Mouse (Mus musculus): ENCODE measurements around the gene Mon1a. TPM values are rescaled to one million over a fixed set of nuclear protein-coding genes. Genes with fewer than 3 reads are reported as not detected.

Gene Mon1a
- polyA plus RNA-seq, 1 experiment = 6.4 TPM

DNA sequence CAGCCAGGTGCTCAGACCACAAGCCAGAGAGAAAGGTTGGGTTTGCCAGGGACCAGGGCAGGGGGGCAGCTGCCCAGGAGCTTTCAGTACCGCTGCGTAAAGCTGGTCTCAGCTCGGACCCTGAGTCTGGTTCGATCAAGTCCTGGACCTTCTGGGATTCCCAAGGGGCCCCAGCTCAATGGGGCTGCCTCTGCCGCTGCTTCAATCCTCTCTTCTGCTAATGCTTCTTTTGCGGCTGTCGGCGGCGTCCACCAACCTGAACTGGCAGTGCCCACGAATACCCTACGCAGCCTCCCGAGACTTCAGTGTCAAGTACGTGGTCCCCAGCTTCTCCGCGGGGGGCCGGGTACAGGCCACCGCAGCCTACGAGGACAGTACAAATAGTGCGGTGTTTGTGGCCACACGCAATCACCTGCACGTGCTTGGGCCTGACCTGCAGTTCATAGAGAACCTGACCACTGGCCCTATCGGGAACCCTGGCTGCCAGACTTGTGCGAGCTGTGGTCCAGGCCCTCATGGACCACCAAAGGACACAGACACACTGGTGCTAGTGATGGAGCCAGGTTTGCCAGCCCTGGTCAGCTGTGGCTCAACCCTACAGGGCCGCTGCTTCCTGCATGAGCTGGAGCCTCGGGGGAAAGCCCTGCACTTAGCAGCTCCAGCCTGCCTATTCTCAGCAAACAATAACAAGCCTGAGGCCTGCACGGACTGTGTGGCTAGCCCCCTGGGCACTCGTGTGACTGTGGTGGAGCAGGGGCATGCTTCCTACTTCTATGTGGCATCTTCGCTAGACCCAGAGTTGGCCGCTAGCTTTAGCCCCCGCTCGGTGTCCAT, 19.2 kb downstream of the Mon1a start:
- H3K27ac ChIP-seq (ENCODE audit: insufficient read depth, low read length) = no peak overlapping the region
- H3K4me1 ChIP-seq (ENCODE audit: control insufficient read depth, insufficient read depth, low read length) = no peaks in the 10 kb centered on the region
- TF ChIP-seq CTCF (IDR thresholded peaks at IDR 0.05; ENCODE audit: borderline replicate concordance, insufficient read depth, low read length) (no peak), POLR2A (IDR thresholded peaks at IDR 0.05; ENCODE audit: low read depth, low read length) (no peak)
- H3K4me3 ChIP-seq (ENCODE audit: insufficient read depth, low read length) = no peak overlapping the region

DNA sequence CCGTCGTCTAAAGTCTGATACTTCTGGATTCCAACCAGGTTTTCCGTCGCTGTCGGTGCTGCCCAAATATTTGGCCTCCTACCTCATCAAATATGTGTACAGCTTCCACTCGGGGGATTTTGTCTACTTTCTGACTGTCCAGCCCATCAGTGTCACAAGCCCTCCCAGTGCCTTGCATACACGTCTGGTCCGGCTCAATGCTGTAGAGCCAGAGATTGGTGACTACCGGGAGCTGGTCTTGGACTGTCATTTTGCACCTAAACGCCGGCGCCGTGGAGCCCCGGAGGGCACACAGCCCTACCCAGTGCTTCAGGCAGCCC, 19.8 kb downstream of the Mon1a start:
- Histone ChIP-seq H3K4me3 (ENCODE audit: insufficient read depth, low read length) (no peak overlapping the region), H3K4me1 (ENCODE audit: control insufficient read depth, insufficient read depth, low read length) (no peaks in the 10 kb centered on the region), H3K27ac (ENCODE audit: insufficient read depth, low read length) (no peak overlapping the region)
- TF ChIP-seq CTCF (IDR thresholded peaks at IDR 0.05; ENCODE audit: borderline replicate concordance, insufficient read depth, low read length) = no peak
- TF ChIP-seq POLR2A (IDR thresholded peaks at IDR 0.05; ENCODE audit: low read depth, low read length) = no peak

DNA sequence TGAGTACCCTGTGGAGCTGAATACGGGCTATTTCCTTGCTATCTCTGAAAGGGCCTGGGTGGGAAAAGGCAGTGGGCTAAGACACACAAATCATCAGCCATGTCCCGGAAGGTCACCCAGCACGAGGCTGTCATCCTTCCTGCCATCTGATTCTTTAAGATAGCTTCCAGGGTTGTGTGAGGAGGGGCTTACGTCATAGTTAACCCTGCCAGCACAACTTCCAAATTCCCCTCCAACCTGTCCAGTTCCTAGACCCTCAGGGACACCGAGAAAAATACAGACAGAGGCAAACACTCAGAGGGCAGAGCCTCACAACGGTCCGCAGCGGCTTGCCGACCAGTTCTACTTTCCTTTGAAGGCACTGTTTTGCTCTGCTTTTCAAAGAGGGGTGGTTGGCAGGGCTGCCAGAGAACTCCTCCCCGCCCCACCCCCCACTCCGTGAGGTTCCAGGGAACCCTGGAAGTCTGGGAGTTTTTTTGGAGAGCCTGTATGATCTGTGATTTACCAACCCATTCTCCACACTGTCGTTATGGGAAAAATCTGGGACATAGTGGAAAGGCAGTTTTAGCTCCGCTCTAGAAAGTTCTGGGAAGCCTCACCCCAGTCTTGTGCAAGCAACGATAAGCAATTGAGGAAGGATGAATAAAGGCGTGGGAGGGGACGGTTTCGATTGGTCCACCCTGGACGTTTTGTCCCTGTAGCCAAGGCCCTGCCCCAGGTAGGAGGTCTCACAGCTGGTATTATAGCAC, 20.6 kb downstream of the Mon1a start:
- no peak overlapping the region for H3K4me3 ChIP-seq (ENCODE audit: insufficient read depth, low read length)
- H3K27ac ChIP-seq (ENCODE audit: insufficient read depth, low read length) = no peak overlapping the region
- TF ChIP-seq POLR2A (IDR thresholded peaks at IDR 0.05; ENCODE audit: low read depth, low read length) (no peak), CTCF (IDR thresholded peaks at IDR 0.05; ENCODE audit: borderline replicate concordance, insufficient read depth, low read length) (no peak)
- no peaks in the 10 kb centered on the region for H3K4me1 ChIP-seq (ENCODE audit: control insufficient read depth, insufficient read depth, low read length)

DNA sequence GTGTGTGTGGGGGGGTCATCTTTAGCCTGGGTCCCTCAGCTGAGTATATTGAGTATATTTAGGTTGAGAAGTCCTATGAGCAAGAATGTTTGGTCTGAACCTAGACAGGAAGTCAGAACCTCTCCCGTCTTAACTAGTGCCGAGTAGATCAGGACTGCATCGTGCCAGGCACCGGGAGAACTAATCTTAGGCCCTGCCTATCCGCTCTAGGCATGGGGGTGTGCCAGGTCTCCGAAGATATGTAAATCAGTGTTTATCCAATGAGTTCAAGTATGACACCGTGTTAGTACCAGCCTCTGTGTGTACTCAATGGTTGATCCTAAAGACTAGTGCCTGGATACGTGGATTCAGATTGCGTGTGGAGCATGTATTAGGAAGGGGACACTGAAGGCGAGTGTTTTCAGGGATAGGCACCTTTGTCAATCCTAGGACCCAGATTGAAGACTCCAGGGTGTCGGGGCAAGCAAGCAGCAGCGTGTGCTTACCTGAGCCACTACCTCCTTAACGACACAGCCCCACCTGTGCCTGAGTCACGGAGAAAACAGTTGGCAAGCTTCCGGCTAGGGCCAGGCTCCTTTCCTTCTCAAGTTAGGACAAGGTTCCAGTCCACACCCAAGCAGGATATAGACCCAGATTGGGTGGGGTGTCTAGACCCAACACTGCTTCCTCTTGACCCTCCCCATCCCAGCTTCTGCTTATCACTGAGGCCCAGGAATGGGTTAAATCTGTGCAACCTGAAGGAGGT, 22.2 kb downstream of the Mon1a start:
- no peak overlapping the region for H3K27ac ChIP-seq (ENCODE audit: insufficient read depth, low read length)
- no peaks in the 10 kb centered on the region for H3K4me1 ChIP-seq (ENCODE audit: control insufficient read depth, insufficient read depth, low read length)

DNA sequence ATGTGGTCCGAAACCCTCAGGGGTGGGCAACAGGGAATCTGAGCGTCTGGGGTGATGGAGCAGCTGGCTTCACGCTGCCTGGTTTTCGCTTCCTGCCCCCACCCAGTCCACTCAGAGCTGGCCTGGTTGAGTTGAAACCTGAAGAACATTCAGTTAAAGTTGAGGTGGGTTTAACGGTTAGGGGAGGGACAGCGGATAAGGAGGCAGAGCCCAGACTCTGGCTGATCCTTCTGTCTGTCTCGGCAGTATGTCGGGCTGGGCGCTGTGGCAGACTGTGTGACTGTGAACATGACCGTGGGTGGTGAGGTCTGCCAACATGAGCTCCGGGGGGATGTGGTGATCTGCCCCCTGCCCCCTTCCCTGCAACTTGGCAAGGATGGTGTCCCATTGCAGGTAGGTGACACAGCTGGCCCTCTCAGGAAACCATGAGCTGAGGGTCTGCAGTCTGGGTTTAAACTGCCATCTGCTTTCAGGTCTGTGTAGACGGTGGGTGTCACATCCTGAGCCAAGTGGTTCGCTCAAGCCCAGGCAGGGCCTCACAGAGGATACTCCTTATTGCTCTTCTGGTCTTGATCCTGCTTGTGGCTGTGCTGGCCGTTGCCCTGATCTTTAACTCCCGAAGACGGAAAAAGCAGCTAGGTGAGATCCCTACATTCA, 26.9 kb downstream of the Mon1a start:
- H3K4me3 ChIP-seq (ENCODE audit: insufficient read depth, low read length) = no peak overlapping the region
- TF ChIP-seq CTCF (IDR thresholded peaks at IDR 0.05; ENCODE audit: borderline replicate concordance, insufficient read depth, low read length) (no peak), POLR2A (IDR thresholded peaks at IDR 0.05; ENCODE audit: low read depth, low read length) (no peak)
- H3K4me1 ChIP-seq (ENCODE audit: control insufficient read depth, insufficient read depth, low read length) = no peaks in the 10 kb centered on the region
- H3K27ac ChIP-seq (ENCODE audit: insufficient read depth, low read length) = no peak overlapping the region

More for the DNA sequence above, 22.2 kb downstream of the Mon1a start:
- TF ChIP-seq CTCF (IDR thresholded peaks at IDR 0.05; ENCODE audit: borderline replicate concordance, insufficient read depth, low read length) (no peak), POLR2A (IDR thresholded peaks at IDR 0.05; ENCODE audit: low read depth, low read length) (no peak)
- no peak overlapping the region for H3K4me3 ChIP-seq (ENCODE audit: insufficient read depth, low read length)

DNA sequence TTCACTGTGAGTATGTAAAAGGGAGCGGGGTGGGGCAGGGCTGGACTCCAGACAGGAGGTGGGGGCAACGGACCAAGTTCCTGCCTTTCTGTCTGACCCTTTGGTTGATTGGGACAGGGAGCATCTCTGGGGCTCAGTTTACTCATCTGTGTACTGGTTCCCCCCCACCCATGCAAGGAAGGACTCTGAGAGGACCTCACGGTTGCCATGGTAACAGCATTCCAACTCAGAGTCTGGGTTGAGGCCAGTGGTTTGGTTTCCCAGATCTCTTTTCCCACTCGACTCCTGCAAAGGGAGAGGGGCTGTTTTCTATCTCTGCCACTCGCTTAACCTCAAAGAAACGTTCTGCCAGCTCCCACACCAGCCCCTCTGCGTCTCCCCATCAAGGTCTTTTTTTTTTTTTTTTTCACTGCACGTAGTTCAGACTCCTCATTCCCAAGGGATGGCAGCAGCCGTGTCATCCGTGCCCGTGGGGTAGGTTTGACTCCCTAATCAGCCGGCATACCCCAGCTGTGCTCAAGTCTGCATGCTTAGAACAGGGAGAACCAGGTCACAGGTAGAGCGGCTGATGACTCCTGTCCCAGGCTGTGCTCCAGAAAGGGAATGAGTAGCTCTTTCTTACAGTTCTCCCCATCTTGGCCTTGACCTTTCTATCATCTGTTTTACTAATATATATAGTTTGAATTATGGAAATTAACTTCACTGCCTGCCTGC, 30.1 kb downstream of the Mon1a start:
- Histone ChIP-seq H3K27ac (ENCODE audit: insufficient read depth, low read length) (no peak overlapping the region), H3K4me3 (ENCODE audit: insufficient read depth, low read length) (no peak overlapping the region), H3K4me1 (ENCODE audit: control insufficient read depth, insufficient read depth, low read length) (no peaks in the 10 kb centered on the region)
- TF ChIP-seq CTCF (IDR thresholded peaks at IDR 0.05; ENCODE audit: borderline replicate concordance, insufficient read depth, low read length) (no peak), POLR2A (IDR thresholded peaks at IDR 0.05; ENCODE audit: low read depth, low read length) (no peak)

DNA sequence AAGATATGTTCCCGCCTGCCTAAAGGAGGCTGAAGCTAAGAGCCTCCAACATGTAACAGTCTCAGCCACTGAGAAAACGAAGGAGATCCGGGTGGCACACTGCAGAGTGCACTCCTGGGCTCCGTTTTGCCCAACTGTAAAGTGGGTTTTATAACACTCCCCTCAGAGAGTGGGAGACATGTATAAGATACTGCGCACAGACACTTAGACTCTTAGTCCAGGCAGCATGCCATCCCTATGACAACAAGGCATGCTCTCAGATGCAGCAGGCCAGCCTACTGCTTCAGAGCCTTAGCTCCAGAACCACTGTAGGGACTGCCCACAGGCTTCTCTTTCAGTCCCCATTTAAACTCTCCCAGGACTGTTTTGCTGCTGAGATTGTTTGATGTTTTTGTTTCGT, 30.9 kb downstream of the Mon1a start:
- no peaks in the 10 kb centered on the region for H3K4me1 ChIP-seq (ENCODE audit: control insufficient read depth, insufficient read depth, low read length)
- TF ChIP-seq CTCF (IDR thresholded peaks at IDR 0.05; ENCODE audit: borderline replicate concordance, insufficient read depth, low read length) (no peak), POLR2A (IDR thresholded peaks at IDR 0.05; ENCODE audit: low read depth, low read length) (no peak)
- no peak overlapping the region for H3K27ac ChIP-seq (ENCODE audit: insufficient read depth, low read length)
- no peak overlapping the region for H3K4me3 ChIP-seq (ENCODE audit: insufficient read depth, low read length)

DNA sequence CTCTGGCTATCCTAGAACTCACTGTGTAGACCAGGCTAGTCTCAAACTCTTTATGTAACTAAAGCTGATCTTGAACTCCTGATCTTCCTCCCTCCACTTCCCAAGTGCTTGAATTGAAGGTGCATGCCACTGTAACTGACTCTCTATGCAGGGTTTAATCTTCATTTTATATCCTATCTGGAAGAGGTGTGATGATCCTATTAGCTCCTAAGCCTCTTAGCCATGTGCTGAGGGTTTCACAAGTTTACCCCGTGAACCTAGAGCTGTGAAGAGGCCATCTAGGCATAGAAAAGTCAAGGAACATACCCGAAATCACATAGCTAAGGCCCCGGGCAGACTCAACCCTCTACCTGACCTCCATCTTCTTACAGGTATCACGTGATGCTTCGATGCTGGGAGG, 31.5 kb downstream of the Mon1a start:
- Histone ChIP-seq H3K27ac (ENCODE audit: insufficient read depth, low read length) (no peak overlapping the region), H3K4me1 (ENCODE audit: control insufficient read depth, insufficient read depth, low read length) (no peaks in the 10 kb centered on the region), H3K4me3 (ENCODE audit: insufficient read depth, low read length) (no peak overlapping the region)
- TF ChIP-seq POLR2A (IDR thresholded peaks at IDR 0.05; ENCODE audit: low read depth, low read length) (no peak), CTCF (IDR thresholded peaks at IDR 0.05; ENCODE audit: borderline replicate concordance, insufficient read depth, low read length) (no peak)

DNA sequence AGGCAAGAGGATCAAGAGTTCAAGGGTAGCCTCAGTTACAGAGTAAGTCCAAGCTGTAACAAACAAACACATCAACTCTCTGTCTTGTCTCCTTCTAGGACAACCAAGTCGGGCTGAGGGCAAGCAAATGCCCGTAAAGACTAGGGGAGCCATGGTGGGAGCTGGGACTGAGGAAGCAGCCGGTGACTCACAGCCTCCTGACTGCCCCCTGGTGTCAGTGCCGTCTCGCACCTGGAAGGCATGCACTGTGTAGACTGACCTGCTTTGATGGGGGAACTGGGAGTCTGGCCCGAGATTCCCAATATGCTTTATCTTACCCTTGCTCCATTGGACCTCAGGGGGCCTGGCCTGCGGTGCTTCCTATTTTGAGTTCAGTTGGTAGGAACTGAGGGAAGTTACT, 35.1 kb downstream of the Mon1a start:
- Histone ChIP-seq H3K4me3 (ENCODE audit: insufficient read depth, low read length) (no peak overlapping the region), H3K4me1 (ENCODE audit: control insufficient read depth, insufficient read depth, low read length) (no peaks in the 10 kb centered on the region), H3K27ac (ENCODE audit: insufficient read depth, low read length) (no peak overlapping the region)
- TF ChIP-seq POLR2A (IDR thresholded peaks at IDR 0.05; ENCODE audit: low read depth, low read length) (no peak), CTCF (IDR thresholded peaks at IDR 0.05; ENCODE audit: borderline replicate concordance, insufficient read depth, low read length) (peak; percentile 80)

Measured in embryonic fibroblast, embryonic 13.5 days (primary cell).